Mouse (Mus musculus) bone marrow, adult 2 months (tissue): ENCODE results near the gene Phc2.

ENCODE experiments used
- CTCF ChIP-seq: fragments of 200-500 bp; IDR thresholded peaks from 2 replicates; pipeline ENCODE4 v1.5.1; 2011; ENCODE audit warnings: low read length, control low read depth; ENCODE audit not compliant: control insufficient read depth, insufficient read depth
- POLR2A ChIP-seq: fragments of 200-500 bp; IDR thresholded peaks from 2 replicates; pipeline ENCODE4 v1.6.1; 2011; ENCODE audit warnings: low read depth, mild to moderate bottlenecking, control low read depth, low read length, borderline replicate concordance; ENCODE audit not compliant: control insufficient read depth

DNA sequence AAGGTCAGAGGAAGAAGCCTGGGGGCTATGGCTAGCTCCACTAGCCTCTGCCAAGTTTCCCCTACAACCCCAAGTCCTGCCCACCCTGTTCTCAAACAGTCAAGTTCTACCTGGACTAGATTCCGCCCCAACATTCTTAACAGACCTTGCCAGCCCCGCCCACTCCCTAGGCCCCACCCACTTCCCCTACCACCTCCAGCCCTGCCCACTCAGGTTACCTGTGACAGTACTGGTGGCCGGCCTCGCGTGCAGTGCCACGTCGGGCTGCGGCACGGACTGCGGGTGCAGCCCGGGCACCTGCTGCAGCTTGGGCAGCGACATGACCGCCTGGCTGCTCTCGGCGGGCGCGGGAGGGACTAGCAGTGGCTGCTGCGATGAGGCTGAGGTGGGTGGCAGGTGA, 135.1 kb downstream of the Phc2 start:
- no peak for TF ChIP-seq CTCF
- TF ChIP-seq POLR2A, result no peak
